Mouse (Mus musculus): ENCODE data around the gene Khdrbs1.

DNA sequence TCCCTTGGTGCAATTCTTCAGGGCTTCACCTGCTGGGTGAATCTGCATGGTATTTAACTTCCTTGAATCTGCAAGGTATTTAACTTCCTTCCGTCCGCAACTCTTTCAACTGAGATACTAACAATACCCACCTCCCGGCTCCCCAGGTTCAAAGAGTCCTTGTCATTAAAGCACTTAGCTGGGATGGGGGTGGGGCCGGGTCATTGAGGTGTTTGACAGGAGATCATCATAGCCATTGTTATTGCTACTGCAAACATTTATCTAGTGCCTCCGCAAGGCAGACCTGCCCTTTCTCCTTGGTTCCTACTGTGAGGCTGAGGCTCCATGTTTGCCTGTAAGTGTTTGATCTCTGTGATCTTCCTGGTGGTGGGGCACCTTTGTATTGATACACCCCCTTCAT, 8.3 kb upstream of the Khdrbs1 start:
- no peak for TF ChIP-seq POLR2A (IDR thresholded peaks at IDR 0.05; ENCODE audit: control insufficient read depth, extremely low read depth, insufficient read depth, low read length, poor library complexity)
- no peak for TF ChIP-seq CTCF (IDR thresholded peaks at IDR 0.05; ENCODE audit: borderline replicate concordance, control insufficient read depth, extremely low read depth, insufficient read depth, low read length, poor library complexity)

Data from thymus, adult 2 months (tissue).